Mouse (Mus musculus): ENCODE results near the gene Tfb1m. TPM values are rescaled to one million over a fixed set of nuclear protein-coding genes. Genes with fewer than 3 reads are reported as not detected.

Gene Tfb1m
- polyA plus RNA-seq, 1 experiment from 2014 or later, result 15.0 TPM

DNA sequence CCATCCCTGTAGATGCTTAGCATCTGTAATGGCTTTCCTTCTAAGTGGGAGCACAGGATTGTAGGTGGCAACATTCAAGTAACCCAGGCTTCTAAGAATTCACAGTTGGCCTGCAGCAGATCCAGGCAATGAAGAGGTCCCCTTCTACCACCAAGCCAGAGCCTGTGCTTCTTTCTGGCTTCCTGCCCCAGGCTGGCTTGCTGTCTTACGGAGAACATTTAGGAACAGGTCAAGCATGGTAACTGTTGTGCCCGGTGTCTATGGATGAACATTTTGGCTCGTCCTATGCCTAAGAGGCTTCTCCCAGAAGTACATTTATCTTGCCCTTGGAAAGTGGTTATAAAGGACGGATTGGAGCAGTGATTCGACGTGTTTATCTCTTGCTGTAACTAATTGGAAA, 65.9 kb downstream of the Tfb1m start:
- H3K27ac ChIP-seq, result no peak overlapping the region
- ATAC-seq (replicated peaks; ENCODE audit: low FRiP score, low read depth) (no peak), DNase-seq (ENCODE audit: low spot score) (no peak)
- H3K27me3 ChIP-seq (ENCODE audit: insufficient read depth, low read length), result no peaks in the 10 kb centered on the region
- no peaks in the 10 kb centered on the region for H3K4me1 ChIP-seq (replicated peaks; ENCODE audit: insufficient read depth, low read length)
- H3K36me3 ChIP-seq (ENCODE audit: insufficient read depth, low read length), result no peaks in the 10 kb centered on the region
- 89% methylated on average over 6 of the region's 6 CpGs for WGBS
- H3K9ac ChIP-seq (ENCODE audit: low read depth, low read length), result no peak overlapping the region
- H3K4me2 ChIP-seq (ENCODE audit: low read length), result no peak overlapping the region
- no peaks in the 10 kb centered on the region for H3K9me3 ChIP-seq (replicated peaks; ENCODE audit: low read length)
- no peak for TF ChIP-seq CTCF (IDR thresholded peaks at IDR 0.05; ENCODE audit: low read depth)
- H3K4me3 ChIP-seq (replicated peaks; ENCODE audit: low read depth, low read length), result no peak overlapping the region

DNA sequence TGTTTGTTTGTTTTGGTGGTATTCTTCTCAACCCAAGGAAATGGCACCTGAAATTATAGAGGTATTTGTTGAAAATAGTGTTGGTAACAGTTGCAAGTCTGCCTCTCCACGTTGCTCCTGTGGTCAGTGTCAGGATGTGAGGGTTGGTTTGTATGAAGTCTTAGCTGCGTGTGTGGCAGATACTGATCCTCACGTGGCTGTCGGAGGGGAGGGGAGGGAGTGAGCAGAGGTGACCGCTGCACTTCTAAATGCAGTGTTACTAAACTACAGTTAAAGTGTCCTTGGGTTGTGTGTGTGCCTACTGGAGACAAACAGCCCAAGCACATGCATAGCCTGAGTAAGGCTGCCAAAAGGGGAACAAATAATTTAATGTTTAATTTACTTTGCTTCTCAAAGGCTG, 66.5 kb downstream of the Tfb1m start:
- Histone ChIP-seq H3K27me3 (ENCODE audit: insufficient read depth, low read length) (no peaks in the 10 kb centered on the region), H3K9ac (ENCODE audit: low read depth, low read length) (no peak overlapping the region), H3K4me1 (replicated peaks; ENCODE audit: insufficient read depth, low read length) (no peaks in the 10 kb centered on the region), H3K4me3 (replicated peaks; ENCODE audit: low read depth, low read length) (no peak overlapping the region), H3K9me3 (replicated peaks; ENCODE audit: low read length) (no peaks in the 10 kb centered on the region), H3K36me3 (ENCODE audit: insufficient read depth, low read length) (no peaks in the 10 kb centered on the region), H3K4me2 (ENCODE audit: low read length) (no peak overlapping the region), H3K27ac (no peak overlapping the region)
- no peak for TF ChIP-seq CTCF (IDR thresholded peaks at IDR 0.05; ENCODE audit: low read depth)
- DNase-seq (ENCODE audit: low spot score) (no peak), ATAC-seq (replicated peaks; ENCODE audit: low FRiP score, low read depth) (no peak)
- 72% methylated on average over 5 of the region's 5 CpGs for WGBS

DNA sequence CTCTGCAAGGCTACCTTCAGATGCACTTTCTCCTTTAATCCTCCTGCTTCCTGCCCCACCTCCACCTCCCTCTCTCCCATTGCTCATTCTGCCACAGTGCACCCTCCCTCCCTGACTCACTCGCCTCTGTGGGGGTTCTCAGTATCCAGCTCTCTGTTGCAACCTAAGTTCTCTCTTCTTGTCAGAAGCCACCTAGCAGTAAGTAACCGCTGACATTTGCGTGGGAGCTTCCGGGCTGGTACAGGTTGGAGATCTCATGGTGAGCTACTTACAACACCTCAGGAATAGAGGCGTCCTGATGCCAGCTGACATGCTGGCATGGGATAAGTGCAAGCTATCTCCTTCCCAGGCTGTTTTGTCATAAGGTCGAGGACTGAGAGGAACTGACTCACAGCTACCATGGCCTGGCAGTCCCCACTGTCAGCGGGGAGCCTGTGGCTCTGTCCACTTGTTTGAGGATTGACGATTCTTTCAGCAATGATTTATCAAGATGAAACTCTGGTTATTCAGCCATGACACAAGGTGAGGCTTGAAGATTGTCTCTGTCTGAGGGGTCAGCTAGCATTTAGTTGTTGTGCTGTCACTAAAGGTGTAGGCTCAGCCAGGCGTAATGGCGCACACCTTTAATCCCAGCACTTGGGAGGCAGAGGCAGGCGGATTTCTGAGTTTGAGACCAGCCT, 67.2 kb downstream of the Tfb1m start:
- H3K4me1 ChIP-seq (replicated peaks; ENCODE audit: insufficient read depth, low read length), result no peaks in the 10 kb centered on the region
- no peak overlapping the region for H3K4me3 ChIP-seq (replicated peaks; ENCODE audit: low read depth, low read length)
- ATAC-seq (replicated peaks; ENCODE audit: low FRiP score, low read depth), result no peak; the same call in 1 of the 2 replicates
- no peaks in the 10 kb centered on the region for H3K36me3 ChIP-seq (ENCODE audit: insufficient read depth, low read length)
- 76% methylated on average over 11 of the region's 11 CpGs for WGBS
- H3K4me2 ChIP-seq (ENCODE audit: low read length), result no peak overlapping the region
- no peaks in the 10 kb centered on the region for H3K27me3 ChIP-seq (ENCODE audit: insufficient read depth, low read length)
- H3K9me3 ChIP-seq (replicated peaks; ENCODE audit: low read length), result no peaks in the 10 kb centered on the region
- DNase-seq (ENCODE audit: low spot score), result no peak
- H3K9ac ChIP-seq (ENCODE audit: low read depth, low read length), result no peak overlapping the region
- H3K27ac ChIP-seq, result no peak overlapping the region
- TF ChIP-seq CTCF (IDR thresholded peaks at IDR 0.05; ENCODE audit: low read depth), result no peak

DNA sequence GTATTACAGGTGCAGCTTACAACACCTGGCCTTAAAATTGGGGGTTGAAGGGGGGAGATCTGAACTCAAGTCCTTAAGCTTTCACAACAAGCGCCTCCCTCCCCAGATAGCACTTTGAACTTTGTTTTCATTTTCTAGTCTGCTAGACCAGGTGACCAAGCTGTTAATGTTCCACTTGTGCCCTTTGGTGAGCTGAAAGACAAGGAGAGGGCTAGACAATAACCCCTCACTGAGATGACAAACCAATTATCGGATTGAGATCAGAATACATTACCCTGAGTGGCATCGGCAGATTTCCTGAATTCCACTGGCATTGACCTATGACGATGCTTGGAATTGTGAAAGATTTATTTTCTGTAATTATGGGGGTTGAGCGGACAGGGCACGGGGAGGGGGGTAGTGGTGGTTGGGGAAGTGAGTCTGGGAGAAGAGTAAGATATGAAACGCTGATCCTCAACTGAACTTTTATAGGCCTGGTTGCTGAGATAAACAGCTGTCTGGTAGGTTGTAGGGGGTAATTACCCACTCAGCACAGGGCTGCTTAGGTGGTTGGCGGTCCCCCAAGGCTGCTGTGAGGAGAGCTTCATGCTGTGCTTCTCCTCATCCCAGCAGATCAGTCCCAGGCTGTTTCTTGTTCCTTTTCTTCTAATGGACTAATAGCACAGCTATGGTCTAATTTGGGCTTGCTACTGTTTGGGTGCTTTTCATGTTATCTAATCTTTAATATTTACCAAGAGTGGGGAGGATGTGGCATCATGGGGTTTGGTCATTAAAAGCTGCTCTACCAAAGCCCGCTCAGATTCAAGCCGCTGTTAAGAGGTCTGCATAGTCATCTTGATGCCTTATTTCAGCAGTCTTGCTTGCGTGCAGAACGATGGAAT, 69.6 kb downstream of the Tfb1m start:
- Histone ChIP-seq H3K9me3 (replicated peaks; ENCODE audit: low read length) (no peaks in the 10 kb centered on the region), H3K4me2 (ENCODE audit: low read length) (no peak overlapping the region), H3K27me3 (ENCODE audit: insufficient read depth, low read length) (no peaks in the 10 kb centered on the region), H3K9ac (ENCODE audit: low read depth, low read length) (no peak overlapping the region), H3K27ac (no peak overlapping the region), H3K4me1 (replicated peaks; ENCODE audit: insufficient read depth, low read length) (no peaks in the 10 kb centered on the region), H3K4me3 (replicated peaks; ENCODE audit: low read depth, low read length) (no peak overlapping the region), H3K36me3 (ENCODE audit: insufficient read depth, low read length) (no peaks in the 10 kb centered on the region)
- no peak for DNase-seq (ENCODE audit: low spot score)
- no peak for TF ChIP-seq CTCF (IDR thresholded peaks at IDR 0.05; ENCODE audit: low read depth)
- ATAC-seq (replicated peaks; ENCODE audit: low FRiP score, low read depth), result no peak; the same call in 1 of the 2 replicates
- 76% methylated on average over 12 of the region's 12 CpGs for WGBS

DNA sequence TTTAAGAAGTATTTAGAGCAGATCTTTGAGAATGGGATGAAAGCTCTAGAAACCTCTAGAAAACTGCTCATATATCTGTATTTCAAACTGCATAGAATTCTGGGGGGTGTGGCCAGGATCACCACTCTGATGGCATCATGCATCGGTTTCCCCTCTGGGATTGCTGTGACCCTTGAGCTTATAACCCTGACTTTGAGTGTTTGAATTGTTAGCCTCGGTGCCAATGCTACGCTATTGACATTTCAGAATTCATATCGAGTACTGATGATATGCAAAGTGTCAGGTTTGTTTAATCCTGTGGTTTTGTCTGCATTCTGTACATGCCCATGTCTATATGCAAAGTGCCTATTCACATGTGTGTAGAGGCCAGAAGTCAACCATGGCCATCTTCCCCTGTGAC, 70.4 kb downstream of the Tfb1m start:
- ATAC-seq (replicated peaks; ENCODE audit: low FRiP score, low read depth) (no peak), DNase-seq (ENCODE audit: low spot score) (no peak)
- Histone ChIP-seq H3K36me3 (ENCODE audit: insufficient read depth, low read length) (no peaks in the 10 kb centered on the region), H3K27me3 (ENCODE audit: insufficient read depth, low read length) (no peaks in the 10 kb centered on the region), H3K27ac (no peak overlapping the region), H3K4me1 (replicated peaks; ENCODE audit: insufficient read depth, low read length) (no peaks in the 10 kb centered on the region), H3K4me3 (replicated peaks; ENCODE audit: low read depth, low read length) (no peak overlapping the region), H3K9ac (ENCODE audit: low read depth, low read length) (no peak overlapping the region), H3K9me3 (replicated peaks; ENCODE audit: low read length) (no peaks in the 10 kb centered on the region), H3K4me2 (ENCODE audit: low read length) (no peak overlapping the region)
- WGBS, result 94% methylated on average over 4 of the region's 4 CpGs
- TF ChIP-seq CTCF (IDR thresholded peaks at IDR 0.05; ENCODE audit: low read depth), result no peak

DNA sequence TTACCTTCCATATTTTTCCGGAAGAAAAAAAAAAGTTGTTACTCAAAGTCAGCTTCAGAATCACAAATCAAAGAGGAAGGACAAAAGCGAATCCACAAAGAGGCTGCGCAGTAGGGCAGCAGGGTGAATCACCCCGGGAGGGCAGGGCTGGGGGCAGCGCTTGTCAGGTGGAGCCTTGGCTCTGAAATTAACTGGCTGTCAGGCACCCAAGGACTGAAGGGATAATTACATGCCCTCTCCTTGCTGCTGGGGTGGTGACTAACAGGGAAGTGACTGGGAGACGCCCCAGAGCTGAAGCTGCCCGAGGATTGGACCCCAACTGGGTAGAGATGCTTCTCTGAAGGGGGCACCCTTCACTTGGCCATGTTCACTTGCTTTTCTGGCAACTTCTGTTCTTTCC, 71.7 kb downstream of the Tfb1m start:
- no peak overlapping the region for H3K4me3 ChIP-seq (replicated peaks; ENCODE audit: low read depth, low read length)
- no peak for ATAC-seq (replicated peaks; ENCODE audit: low FRiP score, low read depth)
- WGBS, result 71% methylated on average over 7 of the region's 7 CpGs

More for the DNA sequence above, 71.7 kb downstream of the Tfb1m start:
- Histone ChIP-seq H3K27ac (no peak overlapping the region), H3K36me3 (ENCODE audit: insufficient read depth, low read length) (no peaks in the 10 kb centered on the region), H3K9me3 (replicated peaks; ENCODE audit: low read length) (no peaks in the 10 kb centered on the region), H3K4me2 (ENCODE audit: low read length) (no peak overlapping the region), H3K9ac (ENCODE audit: low read depth, low read length) (no peak overlapping the region), H3K4me1 (replicated peaks; ENCODE audit: insufficient read depth, low read length) (no peaks in the 10 kb centered on the region), H3K27me3 (ENCODE audit: insufficient read depth, low read length) (no peaks in the 10 kb centered on the region)
- TF ChIP-seq CTCF (IDR thresholded peaks at IDR 0.05; ENCODE audit: low read depth), result no peak
- DNase-seq (ENCODE audit: low spot score), result no peak
